Mouse (Mus musculus) testis, adult 2 months (tissue): ENCODE measurements around the gene Smim27. TPM values are rescaled to one million over a fixed set of nuclear protein-coding genes. Genes with fewer than 3 reads are reported as not detected.

Source experiments
- H3K27ac ChIP-seq: fragments of 200-500 bp; 2 replicates; pipeline ENCODE4 v1.5.1; 2012; ENCODE audit warnings: low read depth, low read length; ENCODE audit not compliant: control insufficient read depth, insufficient read depth
- H3K27me3 ChIP-seq: fragments of 200-500 bp; 2 replicates; pipeline ENCODE4 v1.6.1; 2012; ENCODE audit warnings: mild to moderate bottlenecking, low read length, moderate library complexity; ENCODE audit not compliant: control insufficient read depth, insufficient read depth
- H3K36me3 ChIP-seq: fragments of 200-500 bp; 2 replicates; pipeline ENCODE4 v1.6.1; 2012; ENCODE audit warnings: mild to moderate bottlenecking, low read length; ENCODE audit not compliant: control insufficient read depth, insufficient read depth
- H3K4me1 ChIP-seq: fragments of 200-500 bp; 2 replicates; pipeline ENCODE4 v1.6.1; 2012; ENCODE audit warnings: low read length; ENCODE audit not compliant: control insufficient read depth, insufficient read depth
- H3K4me3 ChIP-seq: fragments of 200-500 bp; 2 replicates; pipeline ENCODE4 v1.5.1; 2012; ENCODE audit warnings: low read depth, mild to moderate bottlenecking, low read length, moderate library complexity, mixed read lengths; ENCODE audit not compliant: control insufficient read depth
- CTCF ChIP-seq: fragments of 200-500 bp; IDR thresholded peaks from 2 replicates; pipeline ENCODE4 v1.5.1; 2012; ENCODE audit warnings: low read depth, mild to moderate bottlenecking, inconsistent platforms, low read length, moderate library complexity; ENCODE audit not compliant: control insufficient read depth, insufficient read depth, insufficient replicate concordance
- POLR2A ChIP-seq: fragments of 200-500 bp; IDR thresholded peaks from 2 replicates; pipeline ENCODE4 v1.6.1; 2012; ENCODE audit warnings: low read depth, mild to moderate bottlenecking, inconsistent platforms, low read length, moderate library complexity; ENCODE audit not compliant: control insufficient read depth
- polyA plus RNA-seq: library from polyadenylated mRNA; depleted of rRNA; stranded (reverse); fragments of >200 nt; gene quantifications from 2 replicates; pipeline ENCODE4 v1.2.3, GENCODE M21; 2012

Gene Smim27
- polyA plus RNA-seq, 1 experiment = 3.0 TPM

DNA sequence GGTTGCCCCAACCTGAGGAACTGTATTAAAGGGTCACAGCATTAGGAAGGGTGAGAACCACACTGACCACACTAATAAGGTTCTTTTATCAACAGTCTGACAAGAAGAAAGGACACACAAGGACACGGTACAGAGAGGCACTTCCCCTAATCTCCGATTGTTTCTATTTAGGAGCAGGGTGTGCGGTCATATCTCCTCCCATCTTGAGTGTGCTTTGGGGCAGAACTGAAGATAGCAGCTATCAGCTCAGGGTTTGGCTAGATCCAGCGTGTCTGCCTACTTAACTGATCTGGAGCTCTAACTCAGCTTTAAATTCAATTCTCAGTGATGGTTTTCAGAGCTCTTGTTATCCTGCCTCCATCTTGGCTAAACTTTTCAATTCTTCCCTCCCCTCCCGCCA is 29.8 kb downstream of the Smim27 start:
- H3K27ac ChIP-seq = no peak overlapping the region
- peaks cover 15% of the 10 kb centered on the region for H3K4me1 ChIP-seq
- no peaks in the 10 kb centered on the region for H3K36me3 ChIP-seq
- no peaks in the 10 kb centered on the region for H3K27me3 ChIP-seq
- TF ChIP-seq POLR2A = no peak
- no peak overlapping the region for H3K4me3 ChIP-seq

- no peaks in the 10 kb centered on the region for H3K36me3 ChIP-seq
- H3K4me1 ChIP-seq = peaks cover 15% of the 10 kb centered on the region
- no peaks in the 10 kb centered on the region for H3K27me3 ChIP-seq
- no peak overlapping the region for H3K27ac ChIP-seq
- TF ChIP-seq CTCF (peak; percentile 79), POLR2A (no peak)
- H3K4me3 ChIP-seq = no peak overlapping the region
These were observed 31.9 kb downstream of the Smim27 start for GRCm38 (mm10) chr4:40301076-40301789.

GRCm38 (mm10) chr4:40302445-40303125 is 33.2 kb downstream of the Smim27 start:
- H3K4me3 ChIP-seq = no peak overlapping the region

GRCm38 (mm10) chr4:40309682-40310081 is 40.3 kb downstream of the Smim27 start:
- Histone ChIP-seq H3K4me3 (no peak overlapping the region), H3K27me3 (no peaks in the 10 kb centered on the region), H3K36me3 (no peaks in the 10 kb centered on the region), H3K4me1 (peaks cover 6% of the 10 kb centered on the region; the same call in 1 of the 2 replicates), H3K27ac (no peak overlapping the region)
- TF ChIP-seq POLR2A (no peak), CTCF (no peak)

More at GRCm38 (mm10) chr4:40302445-40303125, 33.2 kb downstream of the Smim27 start:
- Histone ChIP-seq H3K4me1 (peaks cover 15% of the 10 kb centered on the region), H3K27me3 (no peaks in the 10 kb centered on the region), H3K27ac (no peak overlapping the region), H3K36me3 (no peaks in the 10 kb centered on the region)
- no peak for TF ChIP-seq POLR2A
- no peak for TF ChIP-seq CTCF

- TF ChIP-seq CTCF = no peak
- TF ChIP-seq POLR2A = no peak
- Histone ChIP-seq H3K27me3 (no peaks in the 10 kb centered on the region), H3K4me1 (peaks cover 6% of the 10 kb centered on the region; the same call in 1 of the 2 replicates), H3K27ac (no peak overlapping the region), H3K36me3 (no peaks in the 10 kb centered on the region), H3K4me3 (no peak overlapping the region)
These were observed 41.5 kb downstream of the Smim27 start for GRCm38 (mm10) chr4:40310796-40311383.

DNA sequence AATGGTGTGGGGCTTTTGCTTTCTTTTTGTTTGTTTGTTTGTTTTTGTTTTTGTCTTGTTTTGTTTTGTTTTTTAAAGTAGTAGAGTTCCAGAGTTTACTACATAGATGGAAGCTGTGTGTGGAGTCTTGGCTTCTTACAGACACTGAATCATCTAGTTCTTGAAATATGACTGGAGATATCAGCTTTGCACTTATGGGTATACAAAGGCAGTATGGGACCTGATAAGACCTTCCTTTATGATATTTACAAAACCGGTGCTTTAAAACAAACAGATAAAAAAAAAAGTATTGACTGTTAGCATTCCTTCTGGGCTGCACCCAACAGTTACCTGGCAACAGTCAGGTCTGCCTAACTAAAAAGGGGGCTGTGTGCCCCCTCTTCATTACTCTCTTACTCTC is 42.8 kb downstream of the Smim27 start:
- Histone ChIP-seq H3K27me3 (no peaks in the 10 kb centered on the region), H3K27ac (no peak overlapping the region), H3K4me3 (no peak overlapping the region), H3K4me1 (peaks cover 6% of the 10 kb centered on the region; the same call in 1 of the 2 replicates), H3K36me3 (no peaks in the 10 kb centered on the region)
- TF ChIP-seq CTCF (no peak), POLR2A (no peak)

GRCm38 (mm10) chr4:40313026-40313425 is 43.6 kb downstream of the Smim27 start:
- Histone ChIP-seq H3K4me1 (peaks cover 6% of the 10 kb centered on the region; the same call in 1 of the 2 replicates), H3K4me3 (peak overlapping the region; percentile 57; the same call in 1 of the 2 replicates), H3K27ac (no peak overlapping the region), H3K36me3 (no peaks in the 10 kb centered on the region), H3K27me3 (no peaks in the 10 kb centered on the region)
- TF ChIP-seq POLR2A (no peak), CTCF (no peak)
